Mouse (Mus musculus): ENCODE results near the gene Slc37a1. TPM values are rescaled to one million over a fixed set of nuclear protein-coding genes. Genes with fewer than 3 reads are reported as not detected.
"Not testable (repeated sequence)": the region's sequence is repeated elsewhere in the genome, so short reads cannot be mapped to it uniquely, and the experiment has no call there.

Slc37a1 gene
- polyA plus RNA-seq, 1 experiment = 21.3 TPM

- TF ChIP-seq POLR2A (IDR thresholded peaks at IDR 0.05; ENCODE audit: borderline replicate concordance, extremely low read depth, insufficient read depth, insufficient read length, poor library complexity, severe bottlenecking) = no peak
- TF ChIP-seq CTCF (IDR thresholded peaks at IDR 0.05; ENCODE audit: borderline replicate concordance, extremely low read depth, insufficient read depth, insufficient read length) = no peak
- no peak for DNase-seq (ENCODE audit: low read depth)
Observed at GRCm38 (mm10) chr17:31268016-31268415, 18.6 kb upstream of the Slc37a1 start.

GRCm38 (mm10) chr17:31269761-31270160, 16.8 kb upstream of the Slc37a1 start:
- TF ChIP-seq CTCF (IDR thresholded peaks at IDR 0.05; ENCODE audit: borderline replicate concordance, extremely low read depth, insufficient read depth, insufficient read length) (no peak), POLR2A (IDR thresholded peaks at IDR 0.05; ENCODE audit: borderline replicate concordance, extremely low read depth, insufficient read depth, insufficient read length, poor library complexity, severe bottlenecking) (no peak)
- no peak for DNase-seq (ENCODE audit: low read depth)

- TF ChIP-seq CTCF (IDR thresholded peaks at IDR 0.05; ENCODE audit: borderline replicate concordance, extremely low read depth, insufficient read depth, insufficient read length) = no peak
- TF ChIP-seq POLR2A (IDR thresholded peaks at IDR 0.05; ENCODE audit: borderline replicate concordance, extremely low read depth, insufficient read depth, insufficient read length, poor library complexity, severe bottlenecking) = no peak
- DNase-seq (ENCODE audit: low read depth) = no peak
Observed at GRCm38 (mm10) chr17:31270246-31270645, 16.3 kb upstream of the Slc37a1 start.

GRCm38 (mm10) chr17:31270736-31271135, 15.9 kb upstream of the Slc37a1 start:
- not testable (repeated sequence) for DNase-seq (ENCODE audit: low read depth)

GRCm38 (mm10) chr17:31271136-31271851, 15.3 kb upstream of the Slc37a1 start:
- TF ChIP-seq CTCF (IDR thresholded peaks at IDR 0.05; ENCODE audit: borderline replicate concordance, extremely low read depth, insufficient read depth, insufficient read length) = no peak
- DNase-seq (ENCODE audit: low read depth) = peak; percentile 20

GRCm38 (mm10) chr17:31272416-31273165, 14.0 kb upstream of the Slc37a1 start:
- DNase-seq (ENCODE audit: low read depth) = no peak
- TF ChIP-seq CTCF (IDR thresholded peaks at IDR 0.05; ENCODE audit: borderline replicate concordance, extremely low read depth, insufficient read depth, insufficient read length) = no peak
- no peak for TF ChIP-seq POLR2A (IDR thresholded peaks at IDR 0.05; ENCODE audit: borderline replicate concordance, extremely low read depth, insufficient read depth, insufficient read length, poor library complexity, severe bottlenecking)

- no peak for DNase-seq (ENCODE audit: low read depth)
- TF ChIP-seq CTCF (IDR thresholded peaks at IDR 0.05; ENCODE audit: borderline replicate concordance, extremely low read depth, insufficient read depth, insufficient read length) (no peak), POLR2A (IDR thresholded peaks at IDR 0.05; ENCODE audit: borderline replicate concordance, extremely low read depth, insufficient read depth, insufficient read length, poor library complexity, severe bottlenecking) (no peak)
Observed at GRCm38 (mm10) chr17:31273631-31274030, 13.0 kb upstream of the Slc37a1 start.

- no peak for TF ChIP-seq CTCF (IDR thresholded peaks at IDR 0.05; ENCODE audit: borderline replicate concordance, extremely low read depth, insufficient read depth, insufficient read length)
- TF ChIP-seq POLR2A (IDR thresholded peaks at IDR 0.05; ENCODE audit: borderline replicate concordance, extremely low read depth, insufficient read depth, insufficient read length, poor library complexity, severe bottlenecking) = no peak
- DNase-seq (ENCODE audit: low read depth) = no peak
Observed at GRCm38 (mm10) chr17:31275181-31275580, 11.4 kb upstream of the Slc37a1 start.

GRCm38 (mm10) chr17:31276207-31276921, 10.2 kb upstream of the Slc37a1 start:
- DNase-seq (ENCODE audit: low read depth) = no peak
- no peak for TF ChIP-seq CTCF (IDR thresholded peaks at IDR 0.05; ENCODE audit: borderline replicate concordance, extremely low read depth, insufficient read depth, insufficient read length)
- no peak for TF ChIP-seq POLR2A (IDR thresholded peaks at IDR 0.05; ENCODE audit: borderline replicate concordance, extremely low read depth, insufficient read depth, insufficient read length, poor library complexity, severe bottlenecking)

- peak; percentile 96 for DNase-seq (ENCODE audit: low read depth)
- TF ChIP-seq CTCF (IDR thresholded peaks at IDR 0.05; ENCODE audit: borderline replicate concordance, extremely low read depth, insufficient read depth, insufficient read length) (no peak), POLR2A (IDR thresholded peaks at IDR 0.05; ENCODE audit: borderline replicate concordance, extremely low read depth, insufficient read depth, insufficient read length, poor library complexity, severe bottlenecking) (no peak)
Observed at GRCm38 (mm10) chr17:31276922-31277918, 9.4 kb upstream of the Slc37a1 start, which contains the start of gene Rsph1. Gene Rsph1, minus strand, starts transcription at chr17:31277383.

GRCm38 (mm10) chr17:31277931-31278330, 8.7 kb upstream of the Slc37a1 start:
- no peak for DNase-seq (ENCODE audit: low read depth)
- TF ChIP-seq POLR2A (IDR thresholded peaks at IDR 0.05; ENCODE audit: borderline replicate concordance, extremely low read depth, insufficient read depth, insufficient read length, poor library complexity, severe bottlenecking) = no peak
- TF ChIP-seq CTCF (IDR thresholded peaks at IDR 0.05; ENCODE audit: borderline replicate concordance, extremely low read depth, insufficient read depth, insufficient read length) = no peak

All from brain, embryonic 14.5 days (tissue).